Mouse (Mus musculus) spleen, adult 2 months (tissue): Measurements from ENCODE around the gene Fscb.

Source experiments
- CTCF ChIP-seq: fragments of 200-500 bp; IDR thresholded peaks from 2 replicates; pipeline ENCODE4 v1.5.1; 2011; ENCODE audit warnings: mild to moderate bottlenecking, inconsistent platforms; ENCODE audit not compliant: insufficient read depth, insufficient read length, insufficient replicate concordance; ENCODE audit errors: extremely low read depth
- POLR2A ChIP-seq: fragments of 200-500 bp; IDR thresholded peaks from 2 replicates; pipeline ENCODE4 v1.6.1; 2011; ENCODE audit warnings: low read depth, low read length, inconsistent platforms

DNA sequence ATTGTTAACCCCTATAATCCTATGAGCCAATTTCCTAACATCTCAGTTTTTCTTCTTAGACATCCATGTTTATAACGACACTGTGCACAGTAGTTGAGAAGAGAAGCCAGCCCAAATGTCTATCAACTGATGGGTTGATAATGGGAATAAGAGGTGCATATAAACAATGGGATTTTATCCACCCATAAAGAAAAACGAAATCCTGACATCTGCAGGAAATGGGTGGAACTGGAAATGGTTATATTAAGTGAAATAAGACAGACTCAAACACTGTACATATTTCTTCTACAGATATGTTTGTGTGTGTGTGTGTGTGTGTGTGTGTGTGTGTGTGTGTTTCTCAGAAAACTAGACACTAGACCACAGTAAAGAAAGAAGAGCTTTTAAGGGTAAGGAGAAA, 37.8 kb downstream of the Fscb start:
- TF ChIP-seq POLR2A (no peak), CTCF (no peak)
